Comparison of ENCODE assay signal across 9 mouse cellular contexts in genomic region chr10:78463769-78464167, GRCm38 (mm10). TPM values are rescaled to one million over a fixed set of nuclear protein-coding genes. Genes with fewer than 3 reads are reported as not detected.
A peak's percentile ranks its signal among the peaks of the same experiment; 100 is the strongest.
DNase-seq lines count a peak whose midpoint lies in the region; ATAC-seq and TF ChIP-seq lines count a peak whose summit lies in the region.
"Had no signal": no experiment of that assay in that cellular context is flagged by ENCODE, and none has a peak within 500 bp of the region (broad histone marks: within the 10 kb centered on the region; RNA-seq: fewer than 3 reads in every experiment).

No protein-coding gene starts in this region.

- WGBS in lung, embryonic 15.5 days: 77% methylated on average over 3 of the region's 3 CpGs
- 82% methylated on average over 3 of the region's 3 CpGs for WGBS in forebrain, embryonic 10.5 days
- WGBS in kidney, postnatal 0 days: 67% methylated on average over 3 of the region's 3 CpGs
- 88% methylated on average over 3 of the region's 3 CpGs for WGBS in neural tube, embryonic 15.5 days

- peak overlapping the region; percentile 42 for H3K9ac ChIP-seq in lung, embryonic 15.5 days
- H3K9ac ChIP-seq in kidney, postnatal 0 days (ENCODE audit: low read depth, low read length): peak overlapping the region; percentile 79
- H3K9ac ChIP-seq in neural tube, embryonic 15.5 days (replicated peaks): peak overlapping the region; percentile 70

- TF ChIP-seq CTCF in kidney, postnatal 0 days (IDR thresholded peaks at IDR 0.05; ENCODE audit: low read depth): no peak

- H3K9me3 ChIP-seq in lung, embryonic 15.5 days: no peaks in the 10 kb centered on the region
- H3K9me3 ChIP-seq in forebrain, embryonic 10.5 days: no peaks in the 10 kb centered on the region
- no peaks in the 10 kb centered on the region for H3K9me3 ChIP-seq in kidney, postnatal 0 days (replicated peaks; ENCODE audit: low read length)
- no peaks in the 10 kb centered on the region for H3K9me3 ChIP-seq in neural tube, embryonic 15.5 days (replicated peaks)

- no peak overlapping the region for H3K27ac ChIP-seq in lung, embryonic 15.5 days
- H3K27ac ChIP-seq in forebrain, embryonic 10.5 days: no peak overlapping the region
- H3K27ac ChIP-seq in kidney, postnatal 0 days: peak overlapping the region; percentile 83
- H3K27ac ChIP-seq in neural tube, embryonic 15.5 days (replicated peaks): no peak overlapping the region

- peaks cover 19% of the 10 kb centered on the region for H3K4me1 ChIP-seq in lung, embryonic 15.5 days
- peaks cover 42% of the 10 kb centered on the region for H3K4me1 ChIP-seq in forebrain, embryonic 10.5 days
- H3K4me1 ChIP-seq in kidney, postnatal 0 days (replicated peaks; ENCODE audit: insufficient read depth, low read length): peaks cover 8% of the 10 kb centered on the region; the same call in 1 of the 2 replicates
- H3K4me1 ChIP-seq in neural tube, embryonic 15.5 days: peaks cover 46% of the 10 kb centered on the region

- no peak for DNase-seq in lung, postnatal 10 days
- no peak for DNase-seq in forebrain, embryonic 10.5 days (ENCODE audit: extremely low spot score, low spot score)
- DNase-seq in kidney, postnatal 0 days (ENCODE audit: low spot score): no peak
- DNase-seq in adrenal gland, postnatal 36 days: no peak
- DNase-seq in cerebellum, adult 9-11 months: no peak
- no peak for DNase-seq in layer of hippocampus, postnatal 10 days (ENCODE audit: low spot score in 2 of 2)

- H3K36me3 ChIP-seq in lung, embryonic 15.5 days: no peaks in the 10 kb centered on the region
- H3K36me3 ChIP-seq in forebrain, embryonic 10.5 days (replicated peaks): no peaks in the 10 kb centered on the region
- no peaks in the 10 kb centered on the region for H3K36me3 ChIP-seq in kidney, postnatal 0 days (ENCODE audit: insufficient read depth, low read length)
- H3K36me3 ChIP-seq in neural tube, embryonic 15.5 days: no peaks in the 10 kb centered on the region

- peak overlapping the region; percentile 98 for H3K4me2 ChIP-seq in lung, embryonic 15.5 days
- H3K4me2 ChIP-seq in kidney, postnatal 0 days (ENCODE audit: low read length): peak overlapping the region; percentile 99
- peak overlapping the region; percentile 82 for H3K4me2 ChIP-seq in neural tube, embryonic 15.5 days

- no peaks in the 10 kb centered on the region for H3K27me3 ChIP-seq in lung, embryonic 15.5 days
- H3K27me3 ChIP-seq in forebrain, embryonic 10.5 days (ENCODE audit: poor library complexity, severe bottlenecking): peaks cover 16% of the 10 kb centered on the region
- no peaks in the 10 kb centered on the region for H3K27me3 ChIP-seq in kidney, postnatal 0 days (ENCODE audit: insufficient read depth, low read length)
- no peaks in the 10 kb centered on the region for H3K27me3 ChIP-seq in neural tube, embryonic 15.5 days (replicated peaks)

- ATAC-seq in lung, embryonic 15.5 days (ENCODE audit: borderline replicate concordance, extremely low read depth, low FRiP score, low TSS enrichment): no peak
- no peak for ATAC-seq in kidney, postnatal 0 days (replicated peaks; ENCODE audit: low FRiP score, low read depth)
- ATAC-seq in neural tube, embryonic 15.5 days (ENCODE audit: low FRiP score): no peak

- H3K4me3 ChIP-seq in lung, embryonic 15.5 days: peak overlapping the region; percentile 54
- H3K4me3 ChIP-seq in forebrain, embryonic 10.5 days: peak overlapping the region; percentile 77
- peak overlapping the region; percentile 69 for H3K4me3 ChIP-seq in kidney, postnatal 0 days (replicated peaks; ENCODE audit: low read depth, low read length)
- H3K4me3 ChIP-seq in neural tube, embryonic 15.5 days (replicated peaks): peak overlapping the region; percentile 77

RNA-seq across cellular contexts. Expression of gene Pdxk, which starts 1.0 kb away (rescaled TPM):
- polyA plus RNA-seq in lung, embryonic 15.5 days (2015; fragmentation: Nextera tagmentation; extraction: Ambion mirVana): 7.4 and 7.8 TPM in 2 replicates
- 13.0 and 14.0 TPM in 2 replicates for polyA plus RNA-seq in forebrain, embryonic 10.5 days (2016; fragmentation: Nextera tagmentation; extraction: Ambion mirVana)
- polyA plus RNA-seq in kidney, postnatal 0 days (2015; fragmentation: Nextera tagmentation; extraction: Ambion mirVana): 24.0 and 25.2 TPM in 2 replicates
- 48.4 and 49.2 TPM in 2 replicates for polyA plus RNA-seq in neural tube, embryonic 15.5 days (2015; fragmentation: Nextera tagmentation; extraction: Ambion mirVana)
- total RNA-seq in adrenal gland, postnatal 36 days (2021): 10 to 100 TPM; 26.4 to 27.3 TPM
- total RNA-seq in layer of hippocampus, postnatal 10 days (2021): 10 to 100 TPM; 57.3 to 58.6 TPM

RNA-seq across cellular contexts. Expression of gene Cstb, which starts 38.3 kb away (rescaled TPM):
- 219 and 222 TPM in 2 replicates for polyA plus RNA-seq in lung, embryonic 15.5 days (2015; fragmentation: Nextera tagmentation; extraction: Ambion mirVana)
- polyA plus RNA-seq in forebrain, embryonic 10.5 days (2016; fragmentation: Nextera tagmentation; extraction: Ambion mirVana): 115 and 118 TPM in 2 replicates
- polyA plus RNA-seq in kidney, postnatal 0 days (2015; fragmentation: Nextera tagmentation; extraction: Ambion mirVana): 402 and 433 TPM in 2 replicates
- 97.0 and 207 TPM in 2 replicates for polyA plus RNA-seq in neural tube, embryonic 15.5 days (2015; fragmentation: Nextera tagmentation; extraction: Ambion mirVana)
- total RNA-seq in adrenal gland, postnatal 36 days (2021): 100 to 1,000 TPM; 268 to 380 TPM
- total RNA-seq in layer of hippocampus, postnatal 10 days (2021): 10 to 100 TPM; 37.4 to 38.2 TPM

RNA-seq across cellular contexts. Expression of gene Rrp1, which starts 50.9 kb away (rescaled TPM):
- 278 and 284 TPM in 2 replicates for polyA plus RNA-seq in lung, embryonic 15.5 days (2015; fragmentation: Nextera tagmentation; extraction: Ambion mirVana)
- 338 and 366 TPM in 2 replicates for polyA plus RNA-seq in forebrain, embryonic 10.5 days (2016; fragmentation: Nextera tagmentation; extraction: Ambion mirVana)
- polyA plus RNA-seq in kidney, postnatal 0 days (2015; fragmentation: Nextera tagmentation; extraction: Ambion mirVana): 232 and 262 TPM in 2 replicates
- 413 and 414 TPM in 2 replicates for polyA plus RNA-seq in neural tube, embryonic 15.5 days (2015; fragmentation: Nextera tagmentation; extraction: Ambion mirVana)
- total RNA-seq in adrenal gland, postnatal 36 days (2021): 100 to 1,000 TPM; 243 to 258 TPM
- total RNA-seq in layer of hippocampus, postnatal 10 days (2021): 100 to 1,000 TPM; 316 to 337 TPM

RNA-seq across cellular contexts. Expression of gene Olfr1358, which starts 53.5 kb away (rescaled TPM):
- polyA plus RNA-seq in lung, embryonic 15.5 days (2015; fragmentation: Nextera tagmentation; extraction: Ambion mirVana): not detected in 2 replicates
- polyA plus RNA-seq in forebrain, embryonic 10.5 days (2016; fragmentation: Nextera tagmentation; extraction: Ambion mirVana): not detected in 2 replicates
- polyA plus RNA-seq in kidney, postnatal 0 days (2015; fragmentation: Nextera tagmentation; extraction: Ambion mirVana): not detected in 2 replicates
- not detected in 2 replicates for polyA plus RNA-seq in neural tube, embryonic 15.5 days (2015; fragmentation: Nextera tagmentation; extraction: Ambion mirVana)
- total RNA-seq in adrenal gland, postnatal 36 days (2021): not detected
- not detected for total RNA-seq in layer of hippocampus, postnatal 10 days (2021)
- total RNA-seq: left cerebral cortex, postnatal 25 days had no signal
